Mouse (Mus musculus) megakaryocyte-erythroid progenitor cell, adult 5 weeks (primary cell): ENCODE measurements around the gene Msl2. TPM values are rescaled to one million over a fixed set of nuclear protein-coding genes. Genes with fewer than 3 reads are reported as not detected.

Experiments used
- polyA plus RNA-seq: library from polyadenylated mRNA; stranded (reverse); fragments of >175 nt; gene quantifications from 2 replicates; pipeline ENCODE4 v1.2.3, GENCODE M21; 2012

Msl2 gene
- polyA plus RNA-seq, result 40.5 and 46.9 TPM in 2 replicates

GRCm38 (mm10) chr9:101073987-101074331 is at the start of gene Msl2:
Msl2 (plus strand) TSS chr9:101074101.

GRCm38 (mm10) chr9:101034448-101035098 is 39.3 kb upstream of the Msl2 start, which contains the start of gene Pccb:
Pccb (minus strand) TSS chr9:101034898.

Other genes with a start within 250 kb of the Msl2 start
- 89.6 and 101 TPM in 2 replicates for gene Pccb, start 39.2 kb upstream of the Msl2 start, polyA plus RNA-seq
- 0.31 and 0.50 TPM in 2 replicates for gene Ppp2r3a, start 177.7 kb downstream of the Msl2 start, polyA plus RNA-seq